Mouse (Mus musculus) T-helper 17 cell (primary cell): ENCODE measurements at regions not wholly inside any gene's neighbourhood (a gene's known extent, or its start where the extent isn't known, plus 50 kb on each side); places are given as distances from the start of the nearest gene placed in this dataset.

Experiments used
- in situ Hi-C, 2 experiments: fragments of 300-600 bp; cut with MboI, MseI; formaldehyde crosslinking; loops; 1 replicate in 1 of 2; 2 replicates in 1 of 2; pipeline ENCODE4 v1.15.1; 2025; ENCODE audit warnings: high pct_unique_total_duplicates in 2 of 2

DNA sequence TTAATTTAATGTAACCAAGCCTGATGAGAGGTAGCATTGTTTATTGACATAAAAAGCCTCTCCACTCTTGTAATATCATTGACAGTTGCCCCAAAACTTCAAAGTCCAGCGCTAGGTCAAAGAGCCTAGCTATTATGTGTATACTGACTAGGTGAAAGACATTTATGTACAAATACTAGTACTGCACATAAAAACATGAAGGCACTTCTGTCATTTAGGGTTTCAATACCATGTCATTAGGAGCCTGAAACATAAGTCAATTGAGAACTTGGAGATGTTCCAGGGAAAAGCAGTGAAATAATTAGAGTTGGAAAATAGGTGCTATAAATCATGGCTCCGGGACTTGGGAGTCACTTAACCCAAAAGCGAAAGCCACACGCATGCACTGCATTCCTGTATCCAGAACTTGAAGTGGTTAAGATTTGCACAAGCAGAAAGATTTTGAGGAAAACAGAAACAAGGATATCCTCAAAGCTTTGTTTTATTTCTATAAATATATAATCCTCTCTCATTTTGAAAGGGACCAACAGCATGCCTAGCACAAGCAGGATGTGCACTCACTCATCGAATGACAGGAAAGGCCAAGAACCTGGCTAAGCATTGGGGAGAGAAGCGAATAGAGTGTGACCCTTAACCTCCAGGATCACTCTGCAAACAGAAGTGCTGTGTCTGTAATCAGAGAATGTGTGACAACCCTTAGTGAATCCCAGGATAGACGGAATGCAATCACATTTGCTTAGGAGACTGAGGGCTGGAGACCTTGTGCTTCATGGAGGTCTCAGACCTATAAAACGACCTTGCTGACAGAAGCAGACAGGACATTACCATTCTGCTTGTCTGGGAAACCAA is 176.3 kb upstream of the Crim1 start:
- in situ Hi-C loops: no loop called here

GRCm38 (mm10) chr17:78024356-78024723 is 175.7 kb upstream of the Crim1 start:
- in situ Hi-C loops: no loop called here

DNA sequence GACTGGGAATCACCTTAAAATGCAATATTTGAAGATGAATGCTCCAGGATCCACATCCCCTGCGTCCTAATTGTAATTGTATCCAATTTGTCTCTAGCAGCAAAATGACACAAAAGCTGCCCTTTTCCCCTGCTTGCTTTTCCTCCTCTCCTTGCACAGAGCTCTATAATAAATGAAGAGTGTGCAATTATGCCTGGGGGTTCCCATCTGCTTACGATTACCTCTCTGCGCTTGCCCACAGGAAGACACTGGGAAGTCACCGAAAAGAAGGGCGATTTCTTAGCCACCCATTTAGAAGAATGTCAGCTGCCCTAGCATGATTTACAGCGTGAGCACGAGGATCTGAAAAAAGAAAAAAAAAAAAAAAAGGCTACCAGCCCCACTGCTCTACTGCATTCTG is 174.8 kb upstream of the Crim1 start:
- in situ Hi-C loops: no loop called here

DNA sequence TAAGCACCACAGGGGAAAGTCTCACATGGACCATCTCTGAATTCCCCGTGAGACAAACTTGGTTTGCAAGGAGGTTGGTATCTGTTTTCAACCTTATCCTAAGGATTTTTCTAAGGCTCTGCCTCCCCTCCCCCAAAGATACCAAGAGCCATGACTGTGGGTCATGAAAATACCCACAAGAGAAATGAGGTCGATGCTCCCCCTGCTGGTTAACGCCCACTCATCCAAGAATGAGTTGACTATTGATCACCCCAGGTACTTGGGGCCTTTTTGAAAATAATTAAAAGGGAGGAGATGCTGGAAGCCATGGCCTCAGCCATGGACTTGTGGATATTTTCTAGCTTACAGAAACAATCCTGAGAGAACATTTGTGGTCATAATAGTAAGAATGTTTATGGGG is 164.4 kb upstream of the Crim1 start:
- in situ Hi-C loops: no loop called here

DNA sequence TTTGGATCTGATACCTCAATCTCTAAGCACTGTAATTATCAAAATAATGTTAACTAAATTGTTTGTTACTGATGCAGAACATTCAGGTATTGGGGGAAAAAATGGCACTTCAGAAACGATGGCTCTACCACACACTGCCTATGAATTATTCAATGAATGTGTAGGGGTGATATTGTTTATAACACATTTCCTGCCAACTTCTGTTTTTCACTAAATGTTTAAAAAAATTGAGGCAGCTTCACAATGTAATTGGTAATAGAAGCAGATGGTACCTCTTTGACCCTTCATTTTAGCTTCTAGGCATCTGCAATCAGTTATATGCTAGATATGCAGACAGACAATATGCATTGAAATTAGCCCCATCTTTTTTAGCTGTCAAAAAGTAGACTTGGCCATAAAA is 159.7 kb upstream of the Crim1 start:
- in situ Hi-C loops: no loop called here

- in situ Hi-C loops: no loop called here
These were observed 158.8 kb upstream of the Crim1 start for GRCm38 (mm10) chr17:78041204-78041603.

DNA sequence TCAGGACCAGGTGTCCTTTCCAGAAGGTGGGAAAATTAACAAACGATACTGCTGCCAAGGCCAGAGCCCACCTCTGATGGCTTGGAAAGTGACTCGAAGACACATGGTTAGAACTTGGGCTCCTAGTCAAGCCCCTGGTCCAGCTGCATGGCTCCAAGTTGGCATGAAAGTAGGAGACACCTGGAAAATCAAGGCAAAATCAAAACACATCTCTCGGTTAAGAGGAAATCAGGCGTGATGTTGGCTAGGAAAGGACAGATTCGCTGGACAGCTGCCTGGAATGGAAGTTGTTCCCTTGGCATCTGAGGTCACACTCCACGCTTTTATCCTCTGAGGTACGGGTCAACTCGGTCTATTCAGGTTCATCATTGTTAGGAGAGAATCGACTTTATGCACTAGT is 150.3 kb upstream of the Crim1 start:
- in situ Hi-C loops: loop anchor here (5.0 kb wide), 3 partner anchors 98 to 408 kb away; no protein-coding TSS in a partner anchor

- in situ Hi-C loops: no loop called here
These were observed 149.8 kb upstream of the Crim1 start for GRCm38 (mm10) chr17:78050203-78050602.

GRCm38 (mm10) chr17:78075892-78076291 is 124.2 kb upstream of the Crim1 start:
- in situ Hi-C loops: no loop called here

- in situ Hi-C loops: no loop called here
These were observed 121.7 kb upstream of the Crim1 start for GRCm38 (mm10) chr17:78078381-78078780.

- in situ Hi-C loops: loop anchor here in 1 of 2 experiments (5.0 kb wide), 1 partner anchor 63 kb away; no protein-coding TSS in a partner anchor
These were observed 115.6 kb upstream of the Crim1 start for GRCm38 (mm10) chr17:78084419-78084818.

GRCm38 (mm10) chr17:78086963-78087362 is 113.1 kb upstream of the Crim1 start:
- in situ Hi-C loops: no loop called here

- in situ Hi-C loops: no loop called here
These were observed 102.3 kb upstream of the Crim1 start for GRCm38 (mm10) chr17:78097699-78098098.

DNA sequence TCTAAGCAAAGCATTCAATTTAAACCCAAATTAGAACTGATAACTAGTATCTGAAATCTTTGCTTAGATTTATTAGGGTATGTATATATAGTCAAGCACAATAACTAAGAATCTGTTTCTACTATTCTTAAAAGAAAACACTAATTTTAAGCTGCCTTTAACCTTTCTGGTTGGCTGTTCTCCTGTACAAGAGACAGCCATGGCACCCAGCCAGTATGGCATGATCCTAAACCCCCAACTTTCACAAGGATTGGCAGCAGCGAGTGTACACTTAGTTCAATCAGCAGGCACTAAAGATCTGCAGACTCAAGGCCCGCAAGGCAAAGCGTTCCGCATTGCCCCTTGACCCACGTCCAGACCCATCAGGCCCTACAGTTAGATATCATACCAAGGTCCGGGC is 91.3 kb upstream of the Crim1 start:
- in situ Hi-C loops: no loop called here

DNA sequence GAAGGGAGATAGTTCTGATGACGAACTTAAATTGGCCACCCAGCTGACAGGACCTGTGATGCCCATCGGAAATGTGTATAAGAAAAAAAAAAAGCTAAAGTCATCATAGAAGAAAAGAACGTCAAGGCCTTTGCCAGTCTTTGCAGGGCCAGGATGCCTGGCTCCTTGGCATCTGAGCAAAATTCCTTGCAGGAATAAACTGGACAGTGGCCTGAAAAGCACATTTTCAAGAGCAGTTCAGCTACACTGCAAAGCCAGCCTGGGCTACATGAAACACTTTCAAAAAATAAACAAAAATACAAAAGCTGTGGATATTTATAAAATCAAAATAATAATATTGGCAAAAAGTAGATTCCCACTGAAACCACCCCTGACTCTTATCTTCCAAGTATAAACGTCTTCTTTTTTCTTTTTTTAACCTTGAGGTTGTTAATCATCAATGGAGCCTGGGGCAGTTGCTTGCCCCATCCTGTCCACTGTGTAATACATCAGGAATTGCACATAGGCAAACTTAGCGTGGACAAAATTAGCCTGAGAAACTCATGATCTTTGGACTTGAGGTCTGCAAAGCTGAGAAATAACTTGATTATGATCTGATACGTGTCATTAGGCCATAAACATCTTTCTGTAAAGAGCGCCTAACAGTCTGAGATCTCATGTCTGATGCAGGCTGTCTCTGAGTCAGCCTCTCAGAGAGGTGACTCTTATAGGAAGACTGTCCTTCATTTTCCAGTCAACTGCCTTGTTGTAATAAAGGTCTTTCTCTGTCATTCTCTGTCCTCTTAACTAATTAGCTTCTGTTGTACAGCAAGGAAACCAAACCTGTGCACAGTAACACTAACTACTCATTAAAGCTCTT is 90.5 kb upstream of the Crim1 start:
- in situ Hi-C loops: no loop called here

DNA sequence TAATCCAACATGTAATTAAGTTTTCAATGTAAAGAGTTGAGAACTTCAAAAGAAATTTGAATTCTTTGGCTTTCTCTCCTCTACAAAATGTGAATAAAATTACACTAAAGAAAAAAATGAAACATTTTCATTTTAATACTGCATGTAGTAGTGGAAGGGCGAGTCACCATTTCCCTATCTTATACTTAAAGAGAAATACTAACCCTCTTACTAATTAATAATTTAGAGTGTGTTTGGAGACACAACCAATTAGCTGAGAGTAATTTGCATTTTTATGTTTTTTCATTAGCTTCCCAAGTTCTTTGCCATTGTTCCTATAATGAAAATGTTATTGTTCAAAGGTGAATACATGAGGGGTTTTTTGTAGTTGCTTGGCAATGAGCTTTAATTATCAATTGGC is 67.9 kb upstream of the Crim1 start:
- in situ Hi-C loops: no loop called here

GRCm38 (mm10) chr17:78137986-78138385 is 62.1 kb upstream of the Crim1 start:
- in situ Hi-C loops: no loop called here

DNA sequence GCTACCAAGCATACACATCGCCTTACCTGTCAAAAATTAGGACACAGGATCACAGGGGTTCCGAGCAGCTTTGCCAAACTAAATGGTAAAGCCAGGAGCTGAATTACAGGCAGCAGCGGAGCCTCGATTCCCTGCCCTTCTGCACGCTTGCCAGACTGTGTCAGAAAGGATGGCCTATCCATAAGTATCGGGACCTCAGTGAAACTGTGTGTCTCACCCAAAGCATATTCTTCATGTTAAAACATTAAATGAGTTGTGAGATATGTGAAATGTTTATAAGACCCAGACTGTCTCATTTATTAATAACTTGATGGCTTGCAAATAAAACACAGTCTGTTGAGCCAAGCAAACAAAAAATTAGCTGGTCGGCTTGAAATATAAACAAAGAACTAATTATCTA is 59.4 kb upstream of the Crim1 start:
- in situ Hi-C loops: loop anchor here in 1 of 2 experiments (10.0 kb wide), 1 partner anchor 326 kb away; no protein-coding TSS in a partner anchor

- in situ Hi-C loops: loop anchor here in 1 of 2 experiments (10.0 kb wide), 1 partner anchor 326 kb away; no protein-coding TSS in a partner anchor
These were observed 58.9 kb upstream of the Crim1 start for GRCm38 (mm10) chr17:78141136-78141535.

GRCm38 (mm10) chr17:78142431-78142830 is 57.6 kb upstream of the Crim1 start:
- in situ Hi-C loops: loop anchor here in 1 of 2 experiments (10.0 kb wide), 1 partner anchor 328 kb away; no protein-coding TSS in a partner anchor

- in situ Hi-C loops: loop anchor here (5.0 to 10.0 kb wide), 3 partner anchors 63 to 331 kb away; no protein-coding TSS in a partner anchor
These were observed 54.7 kb upstream of the Crim1 start for GRCm38 (mm10) chr17:78145335-78145734.
